ENCODE assay signal across 9 mouse cellular contexts in genomic region chr3:69290294-69290693, GRCm38 (mm10). TPM values are rescaled to one million over a fixed set of nuclear protein-coding genes. Genes with fewer than 3 reads are reported as not detected.
DNase-seq lines count a peak whose midpoint lies in the region; ATAC-seq and TF ChIP-seq lines count a peak whose summit lies in the region.
"Had no signal": no experiment of that assay in that cellular context is flagged by ENCODE, and none has a peak within 500 bp of the region (broad histone marks: within the 10 kb centered on the region; RNA-seq: fewer than 3 reads in every experiment).

No protein-coding gene starts in this region.

- ATAC-seq in embryonic facial prominence, embryonic 13.5 days (ENCODE audit: insufficient number of reproducible peaks, insufficient read depth, low FRiP score, low TSS enrichment, low read depth) = peak; percentile 56; the same call in 1 of the 2 replicates
- ATAC-seq in heart, postnatal 0 days (ENCODE audit: insufficient read depth, low read depth) = 0 out of 2 replicates have a peak, but pooled peaks have one; percentile 14

- TF ChIP-seq EP300 in heart, postnatal 0 days (IDR thresholded peaks at IDR 0.05; ENCODE audit: low read depth) = no peak

- H3ac ChIP-seq in myocyte (ENCODE audit: control insufficient read depth, insufficient read length) = no peak overlapping the region

- 0 out of 2 replicates have a peak, but pooled peaks cover 9% of the 10 kb centered on the region for H3K4me1 ChIP-seq in embryonic facial prominence, embryonic 13.5 days
- H3K4me1 ChIP-seq in embryonic facial prominence, embryonic 10.5 days = no peaks in the 10 kb centered on the region
- no peaks in the 10 kb centered on the region for H3K4me1 ChIP-seq in cortical plate, adult 2 months (ENCODE audit: control insufficient read depth, insufficient read depth, low read length)
- peaks cover 8% of the 10 kb centered on the region for H3K4me1 ChIP-seq in heart, postnatal 0 days (ENCODE audit: control insufficient read depth, insufficient read depth)

- no peak for TF ChIP-seq POLR2A in cortical plate, adult 2 months (IDR thresholded peaks at IDR 0.05; ENCODE audit: extremely low read depth, insufficient read depth, low read length)
- no peak for TF ChIP-seq POLR2A in myocyte (IDR thresholded peaks at IDR 0.05; ENCODE audit: insufficient read length, low read depth)

- no peak for TF ChIP-seq CTCF in cortical plate, adult 2 months (IDR thresholded peaks at IDR 0.05; ENCODE audit: extremely low read depth, insufficient read depth, low read length)
- TF ChIP-seq CTCF in heart, postnatal 0 days (IDR thresholded peaks at IDR 0.05; ENCODE audit: low read depth) = no peak

- peak overlapping the region; percentile 14; the same call in 1 of the 2 replicates for H3K4me2 ChIP-seq in embryonic facial prominence, embryonic 13.5 days
- peak overlapping the region; percentile 48 for H3K4me2 ChIP-seq in heart, postnatal 0 days (ENCODE audit: low read depth, low read length)
- peak overlapping the region; percentile 6 for H3K4me2 ChIP-seq in myocyte (ENCODE audit: low read depth)

- no peaks in the 10 kb centered on the region for H3K36me3 ChIP-seq in embryonic facial prominence, embryonic 13.5 days
- no peaks in the 10 kb centered on the region for H3K36me3 ChIP-seq in embryonic facial prominence, embryonic 10.5 days (replicated peaks)
- H3K36me3 ChIP-seq in heart, postnatal 0 days (replicated peaks; ENCODE audit: control insufficient read depth, insufficient read depth, low read length) = no peaks in the 10 kb centered on the region
- H3K36me3 ChIP-seq in myocyte (ENCODE audit: control insufficient read depth, insufficient read depth) = no peaks in the 10 kb centered on the region

- H3K4me3 ChIP-seq in embryonic facial prominence, embryonic 13.5 days = no peak overlapping the region
- H3K4me3 ChIP-seq in embryonic facial prominence, embryonic 10.5 days = no peak overlapping the region
- H3K4me3 ChIP-seq in cortical plate, adult 2 months (ENCODE audit: insufficient read depth, low read length) = peak overlapping the region; percentile 7; the same call in 1 of the 2 replicates
- H3K4me3 ChIP-seq in heart, postnatal 0 days (ENCODE audit: low read depth, low read length) = 0 out of 2 replicates have a peak overlapping the region, but pooled peaks have one; percentile 11
- no peak overlapping the region for H3K4me3 ChIP-seq in myocyte

- no peaks in the 10 kb centered on the region for H3K27me3 ChIP-seq in embryonic facial prominence, embryonic 13.5 days
- H3K27me3 ChIP-seq in embryonic facial prominence, embryonic 10.5 days (replicated peaks; ENCODE audit: low read depth, poor library complexity, severe bottlenecking) = no peaks in the 10 kb centered on the region
- H3K27me3 ChIP-seq in heart, postnatal 0 days (ENCODE audit: control insufficient read depth, insufficient read depth, low read length) = no peaks in the 10 kb centered on the region
- no peaks in the 10 kb centered on the region for H3K27me3 ChIP-seq in myocyte (ENCODE audit: control insufficient read depth, insufficient read depth, insufficient read length)

- no peak overlapping the region for H3K9ac ChIP-seq in embryonic facial prominence, embryonic 13.5 days
- H3K9ac ChIP-seq in heart, postnatal 0 days (replicated peaks; ENCODE audit: low read depth, low read length) = no peak overlapping the region

- 68% methylated on average over 7 of the region's 7 CpGs for WGBS in embryonic facial prominence, embryonic 13.5 days
- 89% methylated on average over 7 of the region's 7 CpGs for WGBS in embryonic facial prominence, embryonic 10.5 days
- 31% methylated on average over 7 of the region's 7 CpGs for WGBS in heart, postnatal 0 days

- DNase-seq in embryonic facial prominence, embryonic 10.5 days (ENCODE audit: low spot score) = no peak
- peak; percentile 23 for DNase-seq in T-cell, adult 2 months (ENCODE audit: low spot score)
- no peak for DNase-seq in heart, postnatal 0 days (ENCODE audit: low spot score)
- peak; percentile 14 for DNase-seq in left cerebral cortex, adult 11 months (ENCODE audit: low spot score)
- peak; percentile 38 for DNase-seq in urinary bladder, postnatal 14 days (ENCODE audit: low spot score)

- no peaks in the 10 kb centered on the region for H3K9me3 ChIP-seq in embryonic facial prominence, embryonic 13.5 days
- H3K9me3 ChIP-seq in embryonic facial prominence, embryonic 10.5 days = no peaks in the 10 kb centered on the region
- no peaks in the 10 kb centered on the region for H3K9me3 ChIP-seq in heart, postnatal 0 days (replicated peaks; ENCODE audit: control insufficient read depth, low read length)

- no peaks in the 10 kb centered on the region for H3K79me2 ChIP-seq in myocyte (ENCODE audit: control insufficient read depth, insufficient read depth)

- no peak overlapping the region for H3K27ac ChIP-seq in embryonic facial prominence, embryonic 13.5 days
- H3K27ac ChIP-seq in embryonic facial prominence, embryonic 10.5 days (replicated peaks) = no peak overlapping the region
- H3K27ac ChIP-seq in cortical plate, adult 2 months (ENCODE audit: insufficient read depth, low read length) = no peak overlapping the region
- no peak overlapping the region for H3K27ac ChIP-seq in heart, postnatal 0 days (ENCODE audit: low read depth)
- H3K27ac ChIP-seq: macrophage had no signal

TF ChIP-seq in myocyte, 11 proteins besides CTCF, POLR2A, EP300 and RAD21:
- TF ChIP-seq POLR2AphosphoS2 (IDR thresholded peaks at IDR 0.05; ENCODE audit: insufficient read length, low read depth) (no peak), CEBPB (IDR thresholded peaks at IDR 0.05; ENCODE audit: insufficient read depth, poor library complexity, severe bottlenecking) (no peak), MYOD1 (IDR thresholded peaks at IDR 0.05; ENCODE audit: control insufficient read depth in 1 of 3, insufficient read length in 2 of 3, low read depth in 2 of 3) (no peak), REST (IDR thresholded peaks at IDR 0.05; ENCODE audit: insufficient read depth, insufficient read length) (no peak), E2F4 (IDR thresholded peaks at IDR 0.05; ENCODE audit: insufficient read depth) (no peak), TCF3 (IDR thresholded peaks at IDR 0.05; ENCODE audit: insufficient read length, low read depth) (no peak), MAX (IDR thresholded peaks at IDR 0.05; ENCODE audit: low read depth) (no peak), USF1 (IDR thresholded peaks at IDR 0.05; ENCODE audit: low read depth) (no peak), SRF (IDR thresholded peaks at IDR 0.05; ENCODE audit: control insufficient read depth, insufficient read length, low read depth) (no peak)

RNA-seq across cellular contexts. Expression of gene Ppm1l, which starts 26.4 kb away (rescaled TPM):
- 7.1 and 8.3 TPM in 2 replicates for polyA plus RNA-seq in embryonic facial prominence, embryonic 13.5 days (2015; fragmentation: Nextera tagmentation; extraction: Ambion mirVana)
- polyA plus RNA-seq in embryonic facial prominence, embryonic 10.5 days (2016; fragmentation: Nextera tagmentation; extraction: Ambion mirVana) = 10.0 and 10.4 TPM in 2 replicates
- polyA plus RNA-seq in cortical plate, adult 2 months (2012; rRNA removed) = 35.3 and 37.7 TPM in 2 replicates
- total RNA-seq in heart, postnatal 0 days (2014; rRNA removed; ENCODE audit: low replicate concordance) = 13.8 and 25.7 TPM in 2 replicates
- polyA plus RNA-seq in heart, postnatal 0 days (2015; fragmentation: Nextera tagmentation; extraction: Ambion mirVana) = 7.8 and 8.7 TPM in 2 replicates
- polyA plus RNA-seq in myocyte (2012; fragmentation: generic; extraction: Trizol) = 6.8 TPM

Comparison
In these comparisons a context has a peak if more than half of its experiments do, and no peak if none do; other contexts are left out.
1. H3K4me3 ChIP-seq: peak in cortical plate, adult 2 months (single experiment) and heart, postnatal 0 days (single experiment); none in embryonic facial prominence, embryonic 13.5 days (single experiment), embryonic facial prominence, embryonic 10.5 days (single experiment) and myocyte (single experiment).
2. DNase-seq: peak in T-cell, adult 2 months (single experiment), left cerebral cortex, adult 11 months (single experiment) and urinary bladder, postnatal 14 days (single experiment); none in embryonic facial prominence, embryonic 10.5 days (single experiment) and heart, postnatal 0 days (single experiment).
3. Peak in every context shown above with its lines, with median percentiles within 50 percentile points of each other: H3K4me2 ChIP-seq.